Mouse (Mus musculus): ENCODE measurements around the gene Ralgps1. TPM values are rescaled to one million over a fixed set of nuclear protein-coding genes. Genes with fewer than 3 reads are reported as not detected.

Gene Ralgps1
- total and polyA plus RNA-seq, 3 experiments = 0.89 to 2.6 TPM; not detected in 1

GRCm38 (mm10) chr2:33146994-33147393 lies 224.3 kb downstream of the Ralgps1 start:
- no peaks in the 10 kb centered on the region for H3K36me3 ChIP-seq (ENCODE audit: control insufficient read depth in 1 of 2, insufficient read depth in 2 of 2, low read length in 2 of 2)
- no peaks in the 10 kb centered on the region for H3K4me1 ChIP-seq (ENCODE audit: control insufficient read depth in 1 of 2, insufficient read depth in 2 of 2, low read length in 2 of 2)
- no peaks in the 10 kb centered on the region for H3K79me2 ChIP-seq (ENCODE audit: control insufficient read depth, insufficient read depth, low read length, poor library complexity)
- H3K9ac ChIP-seq (ENCODE audit: control insufficient read depth, low read depth, low read length, poor library complexity, severe bottlenecking) = no peak overlapping the region
- no peaks in the 10 kb centered on the region for H3K27me3 ChIP-seq (ENCODE audit: control insufficient read depth in 1 of 2, insufficient read depth in 2 of 2, low read length in 2 of 2)
- no peak overlapping the region for H3K4me3 ChIP-seq (ENCODE audit: control insufficient read depth in 1 of 2, insufficient read depth in 1 of 2, low read depth in 2 of 2, low read length in 2 of 2)
- DNase-seq (ENCODE audit: low read depth, low spot score) = no peak
- H3K27ac ChIP-seq (ENCODE audit: control insufficient read depth, low read depth, low read length) = no peak overlapping the region
- no peaks in the 10 kb centered on the region for H3K9me3 ChIP-seq (replicated peaks; ENCODE audit: insufficient read depth, low read length)
- TF ChIP-seq POLR2A (IDR thresholded peaks at IDR 0.05; ENCODE audit: control insufficient read depth in 1 of 2, insufficient read depth in 1 of 2, low read depth in 1 of 2, low read length in 2 of 2, poor library complexity in 1 of 2) (no peak), TCF12 (IDR thresholded peaks at IDR 0.05; ENCODE audit: low read depth, low read length) (no peak), CHD1 (IDR thresholded peaks at IDR 0.05; ENCODE audit: low read depth, low read length) (no peak), ZC3H11A (IDR thresholded peaks at IDR 0.05; ENCODE audit: low read depth, low read length) (no peak)

GRCm38 (mm10) chr2:33143292-33143691 lies 228.0 kb downstream of the Ralgps1 start:
- no peaks in the 10 kb centered on the region for H3K27me3 ChIP-seq (ENCODE audit: control insufficient read depth in 1 of 2, insufficient read depth in 2 of 2, low read length in 2 of 2)
- H3K27ac ChIP-seq (ENCODE audit: control insufficient read depth, low read depth, low read length) = no peak overlapping the region
- H3K36me3 ChIP-seq (ENCODE audit: control insufficient read depth in 1 of 2, insufficient read depth in 2 of 2, low read length in 2 of 2) = no peaks in the 10 kb centered on the region

GRCm38 (mm10) chr2:33138491-33138890 lies 232.8 kb downstream of the Ralgps1 start:
- no peaks in the 10 kb centered on the region for H3K27me3 ChIP-seq (ENCODE audit: control insufficient read depth in 1 of 2, insufficient read depth in 2 of 2, low read length in 2 of 2)
- DNase-seq (ENCODE audit: low read depth, low spot score) = peak; percentile 8
- TF ChIP-seq MYC (IDR thresholded peaks at IDR 0.05; ENCODE audit: low read depth, low read length) = no peak
- no peak for TF ChIP-seq GATA1 (IDR thresholded peaks at IDR 0.05; ENCODE audit: low read depth, low read length)
- TF ChIP-seq POLR2AphosphoS2 (IDR thresholded peaks at IDR 0.05; ENCODE audit: low read length) = no peak
- TF ChIP-seq SMC3 (IDR thresholded peaks at IDR 0.05; ENCODE audit: low read depth, low read length) = no peak
- no peak for TF ChIP-seq TBP (IDR thresholded peaks at IDR 0.05; ENCODE audit: low read depth, low read length)
- TF ChIP-seq ZNF384 (IDR thresholded peaks at IDR 0.05; ENCODE audit: low read depth, low read length) = no peak
- no peak for TF ChIP-seq TAL1 (IDR thresholded peaks at IDR 0.05; ENCODE audit: low read length)
- no peak for TF ChIP-seq MXI1 (IDR thresholded peaks at IDR 0.05; ENCODE audit: low read depth, low read length)
- TF ChIP-seq KAT2A (conservative IDR thresholded peaks at IDR 0.05; ENCODE audit: low read depth, low read length) = no peak
- TF ChIP-seq CHD1 (IDR thresholded peaks at IDR 0.05; ENCODE audit: low read depth, low read length) = no peak
- TF ChIP-seq SIN3A (IDR thresholded peaks at IDR 0.05; ENCODE audit: low read length) = no peak
- TF ChIP-seq MAFK (IDR thresholded peaks at IDR 0.05; ENCODE audit: borderline replicate concordance, low read depth, low read length) = no peak
- no peak for TF ChIP-seq TCF12 (IDR thresholded peaks at IDR 0.05; ENCODE audit: low read depth, low read length)
- no peak for TF ChIP-seq POLR2A (IDR thresholded peaks at IDR 0.05; ENCODE audit: control insufficient read depth in 1 of 2, insufficient read depth in 1 of 2, low read depth in 1 of 2, low read length in 2 of 2, poor library complexity in 1 of 2)
- TF ChIP-seq GABPA (IDR thresholded peaks at IDR 0.05; ENCODE audit: low read depth, low read length) = no peak
- no peak for TF ChIP-seq POLR2AphosphoS5 (IDR thresholded peaks at IDR 0.05; ENCODE audit: borderline replicate concordance, low read depth, low read length)
- no peak for TF ChIP-seq EP300 (IDR thresholded peaks at IDR 0.05; ENCODE audit: low read depth in 1 of 2, low read length in 2 of 2)
- TF ChIP-seq ETS1 (IDR thresholded peaks at IDR 0.05; ENCODE audit: low read depth, low read length) = no peak
- TF ChIP-seq ZC3H11A (IDR thresholded peaks at IDR 0.05; ENCODE audit: low read depth, low read length) = no peak

More at GRCm38 (mm10) chr2:33143292-33143691, 228.0 kb downstream of the Ralgps1 start:
- no peaks in the 10 kb centered on the region for H3K79me2 ChIP-seq (ENCODE audit: control insufficient read depth, insufficient read depth, low read length, poor library complexity)
- TF ChIP-seq HCFC1 (IDR thresholded peaks at IDR 0.05; ENCODE audit: low read depth, low read length) (no peak), KAT2A (conservative IDR thresholded peaks at IDR 0.05; ENCODE audit: low read depth, low read length) (no peak), MYC (IDR thresholded peaks at IDR 0.05; ENCODE audit: low read depth, low read length) (no peak), CHD2 (IDR thresholded peaks at IDR 0.05; ENCODE audit: low read length) (no peak), TCF12 (IDR thresholded peaks at IDR 0.05; ENCODE audit: low read depth, low read length) (no peak), USF1 (IDR thresholded peaks at IDR 0.05; ENCODE audit: low read depth, low read length) (no peak), RAD21 (IDR thresholded peaks at IDR 0.05; ENCODE audit: low read depth, low read length) (no peak), TAL1 (IDR thresholded peaks at IDR 0.05; ENCODE audit: low read length) (no peak), MAFK (IDR thresholded peaks at IDR 0.05; ENCODE audit: borderline replicate concordance, low read depth, low read length) (no peak), POLR2A (IDR thresholded peaks at IDR 0.05; ENCODE audit: control insufficient read depth in 1 of 2, insufficient read depth in 1 of 2, low read depth in 1 of 2, low read length in 2 of 2, poor library complexity in 1 of 2) (no peak), TBP (IDR thresholded peaks at IDR 0.05; ENCODE audit: low read depth, low read length) (no peak), ZMIZ1 (IDR thresholded peaks at IDR 0.05; ENCODE audit: low read depth, low read length) (no peak), SIN3A (IDR thresholded peaks at IDR 0.05; ENCODE audit: low read length) (no peak), E2F4 (IDR thresholded peaks at IDR 0.05; ENCODE audit: borderline replicate concordance, low read depth, low read length) (no peak), CTCF (IDR thresholded peaks at IDR 0.05 in 2 of 3, conservative IDR thresholded peaks at IDR 0.05 in 1 of 3; ENCODE audit: control insufficient read depth in 1 of 3, insufficient read depth in 1 of 3, low read depth in 2 of 3, low read length in 3 of 3, poor library complexity in 1 of 3, severe bottlenecking in 1 of 3) (no peak), BHLHE40 (IDR thresholded peaks at IDR 0.05; ENCODE audit: borderline replicate concordance, low read depth, low read length) (no peak), MAX (IDR thresholded peaks at IDR 0.05; ENCODE audit: low read length) (no peak), JUND (IDR thresholded peaks at IDR 0.05; ENCODE audit: low read depth, low read length) (no peak), CHD1 (IDR thresholded peaks at IDR 0.05; ENCODE audit: low read depth, low read length) (no peak), EP300 (IDR thresholded peaks at IDR 0.05; ENCODE audit: low read depth in 1 of 2, low read length in 2 of 2) (no peak)
- no peak overlapping the region for H3K9ac ChIP-seq (ENCODE audit: control insufficient read depth, low read depth, low read length, poor library complexity, severe bottlenecking)
- H3K4me3 ChIP-seq (ENCODE audit: control insufficient read depth in 1 of 2, insufficient read depth in 1 of 2, low read depth in 2 of 2, low read length in 2 of 2) = no peak overlapping the region
- H3K4me1 ChIP-seq (ENCODE audit: control insufficient read depth in 1 of 2, insufficient read depth in 2 of 2, low read length in 2 of 2) = no peaks in the 10 kb centered on the region
- H3K9me3 ChIP-seq (replicated peaks; ENCODE audit: insufficient read depth, low read length) = no peaks in the 10 kb centered on the region
- DNase-seq (ENCODE audit: low read depth, low spot score) = no peak

More at GRCm38 (mm10) chr2:33138491-33138890, 232.8 kb downstream of the Ralgps1 start:
- Histone ChIP-seq H3K27ac (ENCODE audit: control insufficient read depth, low read depth, low read length) (no peak overlapping the region), H3K4me3 (ENCODE audit: control insufficient read depth in 1 of 2, insufficient read depth in 1 of 2, low read depth in 2 of 2, low read length in 2 of 2) (no peak overlapping the region), H3K9me3 (replicated peaks; ENCODE audit: insufficient read depth, low read length) (no peaks in the 10 kb centered on the region), H3K4me1 (ENCODE audit: control insufficient read depth in 1 of 2, insufficient read depth in 2 of 2, low read length in 2 of 2) (no peaks in the 10 kb centered on the region), H3K36me3 (ENCODE audit: control insufficient read depth in 1 of 2, insufficient read depth in 2 of 2, low read length in 2 of 2) (no peaks in the 10 kb centered on the region), H3K79me2 (ENCODE audit: control insufficient read depth, insufficient read depth, low read length, poor library complexity) (no peaks in the 10 kb centered on the region), H3K9ac (ENCODE audit: control insufficient read depth, low read depth, low read length, poor library complexity, severe bottlenecking) (no peak overlapping the region)

Data from MEL (cell line).